Mouse (Mus musculus) small intestine, adult 2 months (tissue): ENCODE results near the gene Fam71e1. TPM values are rescaled to one million over a fixed set of nuclear protein-coding genes. Genes with fewer than 3 reads are reported as not detected.

Source experiments
- H3K27ac ChIP-seq: fragments of 200-500 bp; 2 replicates; pipeline ENCODE4 v1.5.1; 2012; ENCODE audit warnings: low read depth, low read length, control low read depth, inconsistent platforms; ENCODE audit not compliant: insufficient read depth
- H3K27me3 ChIP-seq: fragments of 200-500 bp; 2 replicates; pipeline ENCODE4 v1.6.1; 2012; ENCODE audit warnings: mild to moderate bottlenecking, moderate library complexity, low read length, inconsistent platforms; ENCODE audit not compliant: control insufficient read depth, insufficient read depth
- H3K36me3 ChIP-seq: fragments of 200-500 bp; 2 replicates; pipeline ENCODE4 v1.6.1; 2012; ENCODE audit warnings: mild to moderate bottlenecking, low read length, control low read depth, inconsistent platforms; ENCODE audit not compliant: control insufficient read depth, insufficient read depth
- H3K4me1 ChIP-seq: fragments of 200-500 bp; 2 replicates; pipeline ENCODE4 v1.6.1; 2012; ENCODE audit warnings: low read length, inconsistent platforms, mixed read lengths; ENCODE audit not compliant: control insufficient read depth, insufficient read depth, insufficient read length
- H3K4me3 ChIP-seq: fragments of 200-500 bp; 2 replicates; pipeline ENCODE4 v1.5.1; 2012; ENCODE audit warnings: low read depth, mild to moderate bottlenecking, control low read depth, inconsistent platforms, low read length, moderate library complexity
- CTCF ChIP-seq: fragments of 200-500 bp; IDR thresholded peaks from 2 replicates; pipeline ENCODE4 v1.5.1; 2012; ENCODE audit warnings: low read depth, mild to moderate bottlenecking, control low read depth, inconsistent platforms, low read length, moderate library complexity, mixed read lengths; ENCODE audit not compliant: insufficient replicate concordance, insufficient read length; ENCODE audit errors: extremely low read depth
- POLR2A ChIP-seq: fragments of 200-500 bp; IDR thresholded peaks from 2 replicates; pipeline ENCODE4 v1.6.1; 2012; ENCODE audit warnings: low read depth, mild to moderate bottlenecking, control low read depth, inconsistent platforms, low read length, moderate library complexity
- WGBS: fragments of 180-500 bp; shearing (Covaris S2); methylation state at CpG from one replicate; pipeline ENCODE4 v1.1.7; 2018; 5-methylcytosine and 5-hydroxymethylcytosine counted together
- polyA plus RNA-seq: library from polyadenylated mRNA; depleted of rRNA; stranded (reverse); fragments of >200 nt; gene quantifications from 2 replicates; pipeline ENCODE4 v1.2.3, GENCODE M21; 2012

Fam71e1 gene
- polyA plus RNA-seq, 1 experiment = 2.0 TPM

- Histone ChIP-seq H3K36me3 (no peaks in the 10 kb centered on the region), H3K27ac (no peak overlapping the region), H3K27me3 (peaks cover 24% of the 10 kb centered on the region), H3K4me1 (peaks cover 3% of the 10 kb centered on the region), H3K4me3 (no peak overlapping the region)
- peak; percentile 27; the same call in 1 of the 2 replicates for TF ChIP-seq CTCF
- TF ChIP-seq POLR2A = no peak
- WGBS = 10% methylated on average over 76 of the region's 77 CpGs
Measured at GRCm38 (mm10) chr7:44462218-44463055, 33.9 kb upstream of the Fam71e1 start.

- peaks cover 24% of the 10 kb centered on the region for H3K27me3 ChIP-seq
Measured at GRCm38 (mm10) chr7:44463056-44463425, 33.3 kb upstream of the Fam71e1 start.

GRCm38 (mm10) chr7:44463556-44464225 lies 32.7 kb upstream of the Fam71e1 start:
- H3K27ac ChIP-seq = no peak overlapping the region
- no peak overlapping the region for H3K4me3 ChIP-seq
- H3K4me1 ChIP-seq = peaks cover 9% of the 10 kb centered on the region
- 79% methylated on average over 10 of the region's 10 CpGs for WGBS
- TF ChIP-seq POLR2A (no peak), CTCF (no peak)
- no peaks in the 10 kb centered on the region for H3K36me3 ChIP-seq
- H3K27me3 ChIP-seq = peaks cover 24% of the 10 kb centered on the region

More at GRCm38 (mm10) chr7:44463056-44463425, 33.3 kb upstream of the Fam71e1 start:
- H3K4me1 ChIP-seq = peaks cover 5% of the 10 kb centered on the region
- no peak overlapping the region for H3K4me3 ChIP-seq
- WGBS = 19% methylated on average over 8 of the region's 8 CpGs
- no peak for TF ChIP-seq CTCF
- no peak for TF ChIP-seq POLR2A
- H3K36me3 ChIP-seq = no peaks in the 10 kb centered on the region
- H3K27ac ChIP-seq = no peak overlapping the region

GRCm38 (mm10) chr7:44464511-44464910 lies 31.9 kb upstream of the Fam71e1 start:
- peaks cover 24% of the 10 kb centered on the region for H3K27me3 ChIP-seq
- H3K27ac ChIP-seq = no peak overlapping the region
- H3K4me3 ChIP-seq = no peak overlapping the region
- 49% methylated on average over 4 of the region's 4 CpGs for WGBS
- H3K36me3 ChIP-seq = no peaks in the 10 kb centered on the region
- TF ChIP-seq CTCF = no peak
- TF ChIP-seq POLR2A = no peak
- peaks cover 12% of the 10 kb centered on the region for H3K4me1 ChIP-seq

- H3K27me3 ChIP-seq = peaks cover 24% of the 10 kb centered on the region
- peaks cover 12% of the 10 kb centered on the region for H3K4me1 ChIP-seq
- no peak within 1 kb of the TSS for H3K4me3 ChIP-seq
- TF ChIP-seq CTCF = no peak
- no peak for TF ChIP-seq POLR2A
- no peaks in the 10 kb centered on the region for H3K36me3 ChIP-seq
- 64% methylated on average over 2 of the region's 2 CpGs for whole genome bisulfite sequencing
- H3K27ac ChIP-seq = no peak within 1 kb of the TSS
Measured at GRCm38 (mm10) chr7:44465111-44465510, 31.3 kb upstream of the Fam71e1 start, which contains the start of gene Aspdh. Gene Aspdh, plus strand, starts transcription at chr7:44465391.

- Histone ChIP-seq H3K27me3 (peaks cover 21% of the 10 kb centered on the region), H3K4me1 (peaks cover 12% of the 10 kb centered on the region), H3K27ac (no peak overlapping the region), H3K4me3 (no peak overlapping the region), H3K36me3 (no peaks in the 10 kb centered on the region; the same call in 1 of the 2 replicates)
- WGBS = 88% methylated on average over 10 of the region's 10 CpGs
- no peak for TF ChIP-seq CTCF
- no peak for TF ChIP-seq POLR2A
Measured at GRCm38 (mm10) chr7:44466006-44466887, 30.1 kb upstream of the Fam71e1 start.
